Mouse (Mus musculus): ENCODE measurements at regions not wholly inside any gene's neighbourhood (a gene's known extent, or its start where the extent isn't known, plus 50 kb on each side); places are given as distances from the start of the nearest gene placed in this dataset.

- no peak overlapping the region for H3K9ac ChIP-seq
- no peaks in the 10 kb centered on the region for H3K9me3 ChIP-seq
- no peak overlapping the region for H3K4me3 ChIP-seq
- no peak for ATAC-seq (ENCODE audit: insufficient number of reproducible peaks, insufficient read depth, low FRiP score, low TSS enrichment, low read depth)
- H3K36me3 ChIP-seq: no peaks in the 10 kb centered on the region
- no peak overlapping the region for H3K4me2 ChIP-seq
- no peaks in the 10 kb centered on the region for H3K27me3 ChIP-seq
- H3K4me1 ChIP-seq: peaks cover 14% of the 10 kb centered on the region
- 58% methylated on average over 9 of the region's 9 CpGs for WGBS
- no peak overlapping the region for H3K27ac ChIP-seq
Observed at GRCm38 (mm10) chr6:100030010-100030409, 257.3 kb downstream of the Rybp start.

DNA sequence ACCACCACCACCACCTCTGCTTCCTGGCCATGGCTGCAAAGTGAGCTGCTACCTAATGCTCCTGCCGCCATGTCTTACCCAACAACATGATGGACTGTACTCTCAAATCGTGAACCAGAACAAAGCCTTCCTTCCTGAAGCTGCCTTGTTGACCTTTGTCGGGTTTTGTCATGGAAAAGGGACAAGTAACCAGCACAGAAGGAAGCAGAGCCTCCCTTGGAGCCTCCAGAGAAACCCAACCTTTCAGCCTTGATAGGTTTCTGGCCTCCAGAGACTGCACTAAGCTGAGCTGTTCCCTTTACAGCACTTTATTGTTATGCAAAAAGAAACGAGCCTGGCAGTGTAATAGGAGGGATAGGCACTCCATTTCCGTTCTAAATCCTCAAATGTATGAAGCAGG is 259.8 kb downstream of the Rybp start:
- H3K4me1 ChIP-seq: peaks cover 15% of the 10 kb centered on the region
- H3K36me3 ChIP-seq: no peaks in the 10 kb centered on the region
- no peak overlapping the region for H3K4me3 ChIP-seq
- no peak for ATAC-seq (ENCODE audit: insufficient number of reproducible peaks, insufficient read depth, low FRiP score, low TSS enrichment, low read depth)
- no peak overlapping the region for H3K9ac ChIP-seq
- 63% methylated on average over 5 of the region's 5 CpGs for WGBS
- H3K4me2 ChIP-seq: no peak overlapping the region
- H3K9me3 ChIP-seq: no peaks in the 10 kb centered on the region
- H3K27ac ChIP-seq: no peak overlapping the region
- H3K27me3 ChIP-seq: no peaks in the 10 kb centered on the region

- Histone ChIP-seq H3K36me3 (no peaks in the 10 kb centered on the region), H3K9ac (no peak overlapping the region), H3K4me2 (no peak overlapping the region), H3K27me3 (no peaks in the 10 kb centered on the region), H3K27ac (0 out of 2 replicates have a peak overlapping the region, but pooled peaks have one; percentile 39), H3K4me1 (peaks cover 15% of the 10 kb centered on the region), H3K4me3 (no peak overlapping the region), H3K9me3 (no peaks in the 10 kb centered on the region)
- 12% methylated on average over 5 of the region's 5 CpGs for WGBS
- ATAC-seq (ENCODE audit: insufficient number of reproducible peaks, insufficient read depth, low FRiP score, low TSS enrichment, low read depth): peak; percentile 61; the same call in 1 of the 2 replicates
Observed at GRCm38 (mm10) chr6:100025531-100025951, 261.7 kb downstream of the Rybp start.

DNA sequence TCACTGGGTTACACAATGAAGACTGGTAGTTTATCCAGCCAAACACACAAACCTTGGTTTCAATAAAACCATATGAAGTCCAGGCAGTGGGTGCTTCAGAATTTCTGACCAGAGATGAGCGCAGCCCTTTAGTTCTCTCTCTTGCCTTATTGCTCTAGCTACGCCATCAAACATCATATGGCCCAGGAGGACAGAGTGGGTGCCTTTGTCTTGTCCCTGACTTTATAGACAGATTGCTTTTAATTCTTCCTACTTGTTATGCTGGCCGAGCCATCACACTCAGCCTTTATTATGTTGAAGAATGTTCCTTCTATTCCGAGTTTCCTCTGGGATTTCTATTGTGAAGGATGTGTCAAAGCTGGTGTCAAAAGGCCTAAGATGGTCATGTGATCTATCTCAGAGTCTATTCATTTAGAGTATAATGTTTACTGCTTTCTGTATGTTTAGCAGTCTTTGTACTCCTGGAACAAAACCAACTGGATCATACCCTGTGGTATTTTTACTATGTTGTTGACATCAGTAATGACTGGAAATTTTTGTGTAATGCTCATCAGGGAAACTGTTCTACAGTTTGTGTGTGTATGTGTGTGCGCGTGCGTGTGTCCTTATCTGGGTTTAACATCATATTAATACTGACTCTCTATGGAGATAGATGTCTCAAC is 263.7 kb downstream of the Rybp start:
- 81% methylated on average over 7 of the region's 7 CpGs for WGBS

DNA sequence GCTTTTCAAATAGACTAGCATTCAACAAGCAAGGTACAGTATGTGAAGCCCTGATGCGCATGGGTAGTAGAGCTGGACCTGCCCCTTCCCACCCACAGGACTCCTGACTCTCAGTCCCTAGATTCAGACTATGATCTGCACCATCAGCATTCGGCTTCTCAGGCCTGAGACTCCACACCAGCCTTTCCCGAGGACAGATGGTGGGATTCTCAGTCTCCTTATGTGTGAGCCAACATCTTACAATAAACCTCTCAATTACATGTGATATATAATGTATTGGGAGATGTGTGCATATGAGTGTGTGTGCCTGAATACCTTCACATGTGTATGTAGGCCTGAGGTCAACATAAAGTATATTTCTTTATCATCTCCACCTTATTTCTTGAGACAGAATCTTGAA is 268.3 kb downstream of the Rybp start:
- H3K27me3 ChIP-seq: no peaks in the 10 kb centered on the region
- no peaks in the 10 kb centered on the region for H3K9me3 ChIP-seq

More for the DNA sequence above, 263.7 kb downstream of the Rybp start:
- no peak overlapping the region for H3K27ac ChIP-seq
- H3K9ac ChIP-seq: no peak overlapping the region
- H3K36me3 ChIP-seq: no peaks in the 10 kb centered on the region
- no peak overlapping the region for H3K4me2 ChIP-seq
- H3K4me3 ChIP-seq: no peak overlapping the region
- no peaks in the 10 kb centered on the region for H3K9me3 ChIP-seq
- H3K27me3 ChIP-seq: no peaks in the 10 kb centered on the region
- peaks cover 18% of the 10 kb centered on the region for H3K4me1 ChIP-seq
- ATAC-seq (ENCODE audit: insufficient number of reproducible peaks, insufficient read depth, low FRiP score, low TSS enrichment, low read depth): no peak

GRCm38 (mm10) chr6:100013949-100014348 is 273.3 kb downstream of the Rybp start:
- H3K36me3 ChIP-seq: no peaks in the 10 kb centered on the region
- H3K9me3 ChIP-seq: no peaks in the 10 kb centered on the region
- no peak overlapping the region for H3K9ac ChIP-seq
- H3K27ac ChIP-seq: peak overlapping the region; percentile 13; the same call in 1 of the 2 replicates
- no peak overlapping the region for H3K4me2 ChIP-seq
- no peak overlapping the region for H3K4me3 ChIP-seq
- peaks cover 38% of the 10 kb centered on the region for H3K4me1 ChIP-seq
- peaks cover 8% of the 10 kb centered on the region; the same call in 1 of the 2 replicates for H3K27me3 ChIP-seq
- ATAC-seq (ENCODE audit: insufficient number of reproducible peaks, insufficient read depth, low FRiP score, low TSS enrichment, low read depth): peak; percentile 71; the same call in 1 of the 2 replicates
- WGBS: 19% methylated on average over 6 of the region's 6 CpGs

More for the DNA sequence above, 268.3 kb downstream of the Rybp start:
- Histone ChIP-seq H3K9ac (no peak overlapping the region), H3K4me3 (no peak overlapping the region), H3K27ac (no peak overlapping the region), H3K4me1 (peaks cover 13% of the 10 kb centered on the region), H3K36me3 (no peaks in the 10 kb centered on the region), H3K4me2 (no peak overlapping the region)
- WGBS: 77% methylated on average over 3 of the region's 3 CpGs
- no peak for ATAC-seq (ENCODE audit: insufficient number of reproducible peaks, insufficient read depth, low FRiP score, low TSS enrichment, low read depth)

DNA sequence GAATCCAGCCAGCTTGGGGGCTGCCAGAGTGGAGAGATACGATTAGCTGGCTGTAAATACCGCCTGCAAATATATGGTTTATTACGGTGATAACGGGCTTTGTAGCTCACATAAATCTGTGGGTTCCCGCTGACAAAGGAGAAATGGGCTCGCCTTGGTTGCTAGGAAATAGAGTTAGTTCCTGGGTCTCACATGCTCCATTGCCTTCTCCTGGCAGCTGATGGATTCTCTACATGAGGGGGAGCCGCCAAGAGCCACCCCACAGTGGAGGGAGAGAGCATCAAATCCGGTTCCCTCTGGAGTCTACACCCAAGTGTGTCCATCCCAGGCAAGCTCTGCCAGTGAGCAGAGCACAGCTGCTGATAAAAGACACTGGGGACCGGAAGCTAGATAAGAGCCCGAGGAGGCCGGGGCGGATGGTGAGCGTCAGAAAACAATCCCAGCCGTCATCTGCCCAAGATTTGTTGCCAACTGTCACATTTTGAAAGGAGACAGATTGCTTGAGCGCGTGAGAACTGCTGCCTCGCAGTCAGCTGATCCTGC is 275.7 kb downstream of the Rybp start:
- H3K27me3 ChIP-seq: peaks cover 8% of the 10 kb centered on the region; the same call in 1 of the 2 replicates
- H3K4me3 ChIP-seq: no peak overlapping the region
- H3K9me3 ChIP-seq: no peaks in the 10 kb centered on the region
- whole genome bisulfite sequencing: 57% methylated on average over 17 of the region's 17 CpGs
- no peaks in the 10 kb centered on the region for H3K36me3 ChIP-seq
- ATAC-seq (ENCODE audit: insufficient number of reproducible peaks, insufficient read depth, low FRiP score, low TSS enrichment, low read depth): no peak
- H3K27ac ChIP-seq: no peak overlapping the region; the same call in 1 of the 2 replicates
- no peak overlapping the region for H3K9ac ChIP-seq
- peaks cover 38% of the 10 kb centered on the region for H3K4me1 ChIP-seq
- no peak overlapping the region for H3K4me2 ChIP-seq

DNA sequence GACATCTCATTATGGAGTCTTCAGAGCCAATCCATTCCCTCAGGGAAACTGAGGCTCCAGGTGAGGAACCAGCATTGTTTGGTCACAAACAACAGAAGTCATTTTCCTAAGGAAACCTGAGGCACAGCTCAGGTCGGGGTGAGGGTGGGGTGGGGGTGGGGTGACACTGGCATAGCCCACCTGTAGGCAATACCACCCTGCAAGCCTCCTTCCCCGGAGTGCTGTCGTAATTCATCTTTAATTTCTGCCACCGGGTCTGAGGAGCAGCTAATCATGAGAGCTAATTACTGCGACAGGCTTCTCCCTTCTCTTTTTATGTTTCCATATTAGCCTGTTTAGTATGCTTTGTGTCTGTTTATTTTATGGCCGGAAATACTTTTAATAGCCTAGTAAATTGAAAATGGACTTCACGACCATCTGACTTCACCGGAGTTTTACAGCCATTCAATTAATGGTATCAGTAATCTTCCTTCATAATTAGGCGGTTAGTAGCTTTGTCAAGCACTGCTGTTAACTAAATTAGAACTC is 276.3 kb downstream of the Rybp start:
- H3K27me3 ChIP-seq: peaks cover 8% of the 10 kb centered on the region; the same call in 1 of the 2 replicates
- H3K36me3 ChIP-seq: no peaks in the 10 kb centered on the region
- H3K4me2 ChIP-seq: no peak overlapping the region
- H3K4me3 ChIP-seq: no peak overlapping the region
- no peak overlapping the region for H3K9ac ChIP-seq
- H3K27ac ChIP-seq: no peak overlapping the region
- no peaks in the 10 kb centered on the region for H3K9me3 ChIP-seq
- H3K4me1 ChIP-seq: peaks cover 38% of the 10 kb centered on the region
- WGBS: 70% methylated on average over 9 of the region's 9 CpGs
- no peak for ATAC-seq (ENCODE audit: insufficient number of reproducible peaks, insufficient read depth, low FRiP score, low TSS enrichment, low read depth)

GRCm38 (mm10) chr6:99999711-100000365 is 273.6 kb upstream of the Prok2 start:
- H3K27me3 ChIP-seq: peaks cover 32% of the 10 kb centered on the region
- H3K9me3 ChIP-seq: no peaks in the 10 kb centered on the region
- H3K27ac ChIP-seq: no peak overlapping the region
- WGBS: 45% methylated on average over 13 of the region's 13 CpGs
- no peak for ATAC-seq (ENCODE audit: insufficient number of reproducible peaks, insufficient read depth, low FRiP score, low TSS enrichment, low read depth)
- peaks cover 22% of the 10 kb centered on the region for H3K4me1 ChIP-seq
- no peak overlapping the region for H3K4me2 ChIP-seq
- no peaks in the 10 kb centered on the region for H3K36me3 ChIP-seq
- no peak overlapping the region for H3K9ac ChIP-seq
- H3K4me3 ChIP-seq: no peak overlapping the region

GRCm38 (mm10) chr6:99995970-99996956 is 270.1 kb upstream of the Prok2 start:
- H3K9ac ChIP-seq: 0 out of 2 replicates have a peak overlapping the region, but pooled peaks have one; percentile 16
- no peak overlapping the region for H3K4me3 ChIP-seq
- H3K27ac ChIP-seq: no peak overlapping the region
- H3K27me3 ChIP-seq: peaks cover 24% of the 10 kb centered on the region
- no peaks in the 10 kb centered on the region for H3K36me3 ChIP-seq
- peaks cover 40% of the 10 kb centered on the region for H3K4me1 ChIP-seq
- WGBS: 49% methylated on average over 15 of the region's 15 CpGs
- H3K9me3 ChIP-seq: no peaks in the 10 kb centered on the region
- no peak overlapping the region for H3K4me2 ChIP-seq
- ATAC-seq (ENCODE audit: insufficient number of reproducible peaks, insufficient read depth, low FRiP score, low TSS enrichment, low read depth): no peak

DNA sequence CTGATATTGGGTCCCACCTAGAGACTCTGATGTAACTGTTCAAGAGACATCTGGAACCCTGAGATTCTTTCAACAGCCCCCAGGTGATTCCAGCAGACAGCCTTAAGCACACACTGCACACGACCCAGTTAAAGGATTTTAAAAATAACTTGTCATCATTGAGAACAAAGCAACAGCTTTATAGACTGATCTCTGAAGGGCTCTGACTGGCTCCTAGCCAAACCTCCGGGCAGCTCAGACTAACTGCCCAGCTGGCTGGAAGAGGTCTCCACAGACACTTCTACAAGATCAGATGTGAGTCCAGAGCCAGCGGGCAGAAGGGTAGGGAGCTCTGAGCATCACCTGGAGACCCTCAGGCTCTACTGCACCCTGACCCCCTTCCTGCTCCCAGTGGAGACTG is 267.8 kb upstream of the Prok2 start:
- 45% methylated on average over 3 of the region's 3 CpGs for WGBS

More for the DNA sequence above, 267.8 kb upstream of the Prok2 start:
- Histone ChIP-seq H3K9ac (no peak overlapping the region), H3K27ac (no peak overlapping the region), H3K4me1 (peaks cover 35% of the 10 kb centered on the region), H3K4me2 (no peak overlapping the region), H3K36me3 (no peaks in the 10 kb centered on the region), H3K27me3 (peaks cover 17% of the 10 kb centered on the region), H3K4me3 (no peak overlapping the region), H3K9me3 (no peaks in the 10 kb centered on the region)
- ATAC-seq (ENCODE audit: insufficient number of reproducible peaks, insufficient read depth, low FRiP score, low TSS enrichment, low read depth): no peak
